Mouse (Mus musculus) layer of hippocampus, adult 2 months (tissue): ENCODE results near the gene Gm42372. TPM values are rescaled to one million over a fixed set of nuclear protein-coding genes. Genes with fewer than 3 reads are reported as not detected.
"Not testable (repeated sequence)": the region's sequence is repeated elsewhere in the genome, so short reads cannot be mapped to it uniquely, and the experiment has no call there.

Experiments
- DNase-seq, 2 experiments: peaks; one replicate each; pipeline ENCODE4 v3.0.0; 2022; ENCODE audit warnings: low spot score in 2 of 2
- H3K27ac ChIP-seq: fragments of 200-600 bp; 2 replicates; pipeline ENCODE4 v1.8.1; 2022
- H3K4me3 ChIP-seq: fragments of 200-600 bp; 2 replicates; pipeline ENCODE4 v1.8.1; 2022; ENCODE audit warnings: mild to moderate bottlenecking
- CTCF ChIP-seq: fragments of 200-600 bp; conservative IDR thresholded peaks from 2 replicates; pipeline ENCODE4 v1.8.1; 2022; ENCODE audit warnings: antibody characterized with exemption, mild to moderate bottlenecking, moderate library complexity
- total RNA-seq, 2 experiments: library from RNA; stranded (reverse); gene quantifications; 2 replicates each; pipeline ENCODE4 v1.2.3; 2021

Gene Gm42372
- total RNA-seq, 2 experiments from 2014 or later, result 52.3 to 55.5 TPM

DNA sequence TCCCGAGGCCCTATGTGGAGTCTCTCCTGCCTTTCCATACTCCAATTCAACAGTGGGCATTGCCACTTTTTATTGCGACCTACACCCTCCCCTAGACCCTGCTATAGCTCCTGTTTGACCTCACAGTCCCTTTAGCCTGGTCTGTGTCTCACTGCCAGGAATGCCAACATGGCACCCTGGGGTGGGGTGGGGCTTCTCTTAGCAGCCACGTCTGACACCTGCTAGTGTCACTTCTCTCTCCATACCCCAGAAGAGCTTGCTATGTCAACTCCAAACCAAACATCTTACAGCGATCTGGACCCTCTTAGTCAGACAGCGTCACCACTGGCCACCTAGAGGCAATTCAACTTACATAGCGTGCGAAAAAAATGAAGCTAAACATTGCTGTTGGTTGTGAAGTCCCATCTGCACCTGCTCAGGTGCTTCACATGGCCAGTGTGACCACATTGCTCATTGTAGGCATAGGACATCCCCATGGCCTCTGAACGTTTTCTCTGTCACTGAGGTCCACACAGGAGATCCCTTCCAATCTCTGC lies 33.9 kb upstream of the Gm42372 start:
- DNase-seq, result no peak
- Histone ChIP-seq H3K27ac (peak overlapping the region; percentile 98), H3K4me3 (peak overlapping the region; percentile 87; the same call in 1 of the 2 replicates)
- TF ChIP-seq CTCF, result peak; percentile 51

DNA sequence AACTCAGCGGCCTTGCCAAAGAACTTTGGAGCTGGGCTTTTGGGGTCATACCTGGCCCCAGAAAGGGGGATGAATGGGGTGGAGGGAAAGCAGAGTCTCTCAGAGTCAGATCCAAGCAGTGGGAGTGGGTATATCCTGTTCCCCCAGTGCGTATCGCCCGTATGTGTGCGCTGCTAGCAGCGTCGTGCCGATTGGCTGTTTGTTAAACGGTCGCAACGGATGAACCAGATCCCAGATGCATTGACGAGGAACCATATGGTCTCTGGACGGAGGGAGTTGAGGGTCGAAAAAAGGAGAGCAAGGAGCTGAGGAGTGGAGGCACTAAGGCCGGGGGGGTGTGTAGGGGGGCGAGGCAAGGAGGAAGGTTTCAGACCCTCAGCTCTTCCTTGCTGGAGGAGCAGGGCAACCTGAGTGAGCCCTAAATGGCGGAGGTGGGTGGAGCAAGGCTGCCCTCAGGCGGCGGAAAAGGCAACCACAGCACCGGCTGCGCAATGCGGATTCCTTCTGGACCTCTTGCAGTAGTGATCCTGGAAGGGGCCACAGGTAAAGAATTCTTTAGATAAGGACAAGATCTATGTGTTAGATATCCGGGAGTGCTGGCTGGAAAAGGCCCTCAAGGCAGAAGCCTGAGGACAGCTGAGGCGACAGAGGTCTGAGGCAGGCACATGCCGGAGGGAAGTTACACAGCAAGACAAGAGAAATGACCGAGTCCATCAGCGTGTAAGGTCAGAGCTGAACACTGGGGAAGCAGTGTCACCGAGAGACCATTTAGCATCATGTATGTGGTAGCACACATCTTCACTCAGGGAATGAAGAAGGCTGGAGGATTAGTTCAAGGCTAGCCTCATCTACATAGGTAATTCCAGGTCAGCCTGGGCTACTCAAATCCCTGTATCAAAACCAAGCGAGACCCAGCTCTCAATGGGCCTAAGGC lies 32.7 kb upstream of the Gm42372 start:
- peak; percentile 84 to 86 for DNase-seq
- TF ChIP-seq CTCF, result peak; percentile 94
- Histone ChIP-seq H3K4me3 (peak overlapping the region; percentile 41; the same call in 1 of the 2 replicates), H3K27ac (peak overlapping the region; percentile 98)

DNA sequence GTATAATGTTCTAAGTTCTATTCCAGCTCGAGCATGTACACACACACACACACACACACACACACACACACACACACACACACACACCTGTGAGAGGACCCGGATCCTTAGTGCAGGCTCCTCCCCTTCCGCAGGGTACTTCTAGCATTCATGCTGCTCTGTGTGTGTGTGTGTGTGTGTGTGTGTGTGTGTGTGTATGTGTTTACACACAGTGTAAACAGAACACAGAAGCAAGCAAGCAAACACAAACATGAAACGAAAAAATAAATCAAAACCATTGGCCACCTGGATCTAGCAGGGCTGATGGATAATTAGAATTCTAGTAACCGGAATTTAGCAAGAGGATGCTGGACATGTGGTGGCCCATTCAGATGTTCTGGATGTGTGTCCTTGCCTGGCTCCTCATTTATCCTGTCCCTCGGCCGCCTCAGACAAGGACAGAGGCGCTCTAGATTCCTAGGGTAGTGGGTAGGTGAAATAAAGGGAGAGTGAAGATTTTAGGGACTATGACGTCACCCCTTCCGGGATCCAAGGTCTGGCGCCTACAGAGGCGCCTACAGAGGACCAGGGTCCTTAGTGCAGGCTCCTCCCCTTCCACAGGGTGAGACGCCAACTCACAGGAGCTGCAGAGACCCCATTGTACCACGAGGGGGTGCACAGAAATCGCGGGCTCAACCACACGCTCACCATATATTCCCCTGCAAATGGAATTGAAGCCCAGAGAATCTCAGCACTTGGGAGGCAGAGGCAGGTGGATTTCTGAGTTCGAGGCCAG lies 31.8 kb upstream of the Gm42372 start:
- H3K4me3 ChIP-seq, result no peak overlapping the region
- peak overlapping the region; percentile 98 for H3K27ac ChIP-seq
- TF ChIP-seq CTCF, result peak; percentile 93
- DNase-seq, result peak; percentile 89 to 94

DNA sequence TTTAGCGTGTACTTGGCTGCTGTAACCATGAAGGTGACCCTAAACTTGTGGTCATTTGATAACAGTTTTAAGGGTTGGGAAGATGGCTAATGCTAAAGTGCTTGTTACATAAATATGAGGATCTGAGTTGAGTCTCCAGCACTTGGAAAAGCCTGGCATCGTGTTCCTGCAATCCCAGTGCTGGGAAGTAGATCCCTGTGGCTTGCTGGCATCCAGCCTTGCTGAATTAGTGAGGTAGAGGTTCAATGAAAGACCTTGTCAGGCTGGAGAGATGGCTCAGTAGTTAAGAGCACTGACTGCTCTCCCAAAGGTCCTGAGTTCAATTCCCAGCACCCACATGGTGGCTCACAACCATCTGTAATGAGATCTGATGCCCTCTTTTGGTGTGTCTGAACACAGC lies 29.1 kb upstream of the Gm42372 start:
- not testable (repeated sequence) for H3K4me3 ChIP-seq, DNase-seq, H3K27ac ChIP-seq

DNA sequence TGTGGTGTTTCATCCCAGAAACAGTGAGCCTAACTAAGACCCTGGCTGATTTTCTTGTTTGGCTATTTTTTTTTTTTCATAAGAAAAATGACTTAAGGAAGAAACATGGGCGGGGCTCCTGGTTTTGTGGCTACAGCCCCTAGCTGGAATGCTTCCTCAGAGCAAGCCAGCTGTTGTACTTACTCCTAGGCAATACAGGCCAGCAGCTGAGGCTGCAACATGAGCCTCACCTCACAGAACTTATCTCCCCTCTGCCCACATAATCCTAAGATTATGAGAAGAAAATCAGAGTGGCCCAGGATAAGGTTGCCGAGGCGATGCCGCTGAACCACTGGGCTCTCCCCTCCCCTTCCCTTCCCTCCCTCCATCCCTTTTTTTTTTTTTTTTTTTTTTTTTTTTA lies 27.2 kb upstream of the Gm42372 start:
- no peak for DNase-seq
- no peak for TF ChIP-seq CTCF
- H3K27ac ChIP-seq, result peak overlapping the region; percentile 99
- H3K4me3 ChIP-seq, result no peak overlapping the region

DNA sequence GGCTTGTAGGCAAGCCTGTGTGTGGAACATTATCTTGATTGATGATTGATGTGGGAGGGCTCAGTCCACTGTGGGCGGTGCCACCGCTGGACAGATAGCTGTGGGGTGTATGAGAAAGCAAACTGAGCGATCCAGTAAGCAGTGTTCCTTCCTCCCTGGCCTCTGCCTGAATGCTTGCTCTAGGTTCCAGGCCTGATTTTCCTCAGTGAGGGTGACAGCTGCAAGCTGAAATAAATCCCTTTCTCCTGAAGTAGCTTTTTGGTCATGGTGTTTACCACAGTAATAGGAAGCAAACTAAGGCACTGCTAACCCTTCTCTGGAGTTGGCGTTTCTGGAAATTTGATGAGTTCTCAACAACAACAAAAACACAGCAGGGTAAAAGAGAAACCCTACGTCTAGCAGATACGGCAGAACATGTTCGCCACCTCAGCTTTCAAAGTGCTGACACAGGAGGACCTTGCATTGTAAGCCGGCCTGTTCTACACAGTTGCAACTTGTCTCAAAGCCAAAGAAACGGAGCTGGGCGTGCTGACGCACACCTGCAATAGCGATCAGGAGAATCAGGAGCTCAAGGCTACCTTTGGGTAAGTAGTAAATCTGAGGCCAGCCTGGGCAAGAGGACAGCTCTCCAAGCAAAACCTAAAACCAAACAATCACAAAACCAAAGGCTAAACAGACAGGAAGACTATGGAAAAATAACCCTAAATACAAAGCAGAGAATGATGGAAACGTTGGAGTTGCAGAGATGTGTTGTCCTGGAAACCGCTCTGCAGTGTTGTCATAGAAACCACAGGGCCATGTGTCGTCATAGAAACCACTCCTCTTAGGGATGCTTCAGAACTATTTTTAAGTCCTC lies 26.2 kb upstream of the Gm42372 start:
- Histone ChIP-seq H3K27ac (peak overlapping the region; percentile 99), H3K4me3 (peak overlapping the region; percentile 14)
- no peak for TF ChIP-seq CTCF
- DNase-seq, result peak; percentile 65 to 85

DNA sequence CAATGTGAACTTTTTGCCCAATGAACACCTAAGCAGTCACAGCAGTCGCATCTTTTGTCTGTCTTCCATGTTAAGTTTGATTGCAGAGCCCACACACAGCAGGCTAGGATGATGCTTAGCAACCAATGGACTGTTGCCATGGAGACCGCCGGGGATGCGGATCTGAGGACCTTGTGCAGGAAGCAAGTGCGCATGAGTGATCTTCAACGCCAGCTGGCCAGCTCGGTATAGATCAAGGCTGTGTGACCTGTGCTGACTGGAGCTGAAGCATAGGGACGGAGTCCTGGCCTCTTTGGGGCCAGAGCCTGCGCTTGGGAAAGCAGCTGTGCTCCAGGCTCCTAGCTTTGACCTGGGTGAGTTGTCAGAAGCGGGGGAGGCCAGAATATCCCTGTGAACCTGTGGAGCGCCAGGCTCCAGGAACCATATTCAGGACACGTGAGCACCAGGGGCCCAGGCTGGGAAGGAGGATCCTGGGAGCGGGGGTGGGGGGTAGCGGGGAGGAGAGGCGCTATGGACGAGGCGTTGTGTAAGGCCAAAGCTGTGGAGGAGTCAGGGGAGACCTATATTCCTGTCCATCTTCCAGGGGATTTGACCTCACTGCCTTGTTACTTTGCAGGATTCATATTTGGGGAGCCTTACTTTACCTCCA lies 23.2 kb upstream of the Gm42372 start, which contains the start of gene Pnmal1:
Gene Pnmal1 (plus strand): TSS at position 141 of the 649 bp plus-strand sequence.
- DNase-seq, result peak; percentile 93 to 95
- Histone ChIP-seq H3K27ac (peak within 1 kb of the TSS; percentile 99), H3K4me3 (peak within 1 kb of the TSS; percentile 71)
- no peak for TF ChIP-seq CTCF

DNA sequence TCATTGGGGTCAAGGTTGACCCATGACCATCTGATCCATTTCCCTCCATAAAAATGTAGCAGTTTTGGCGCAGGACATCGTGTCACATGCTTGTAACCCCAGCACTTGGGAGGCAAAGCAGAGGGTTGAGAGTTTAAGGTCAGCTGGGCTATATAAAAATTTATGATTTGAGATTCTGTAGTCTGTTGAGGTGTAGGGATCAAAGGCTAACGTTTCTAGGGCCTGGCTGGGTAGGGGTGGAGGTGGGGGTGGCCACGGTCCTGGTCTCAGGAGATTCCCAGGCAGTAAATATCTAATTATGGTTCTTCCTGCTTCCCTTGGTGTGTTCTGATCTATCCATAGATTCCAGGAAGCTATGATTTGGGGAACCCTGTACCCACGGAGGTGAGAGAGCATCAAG lies 21.2 kb upstream of the Gm42372 start:
- no peak for DNase-seq
- Histone ChIP-seq H3K4me3 (peak overlapping the region; percentile 71; the same call in 1 of the 2 replicates), H3K27ac (peak overlapping the region; percentile 99; the same call in 1 of the 2 replicates)
- no peak for TF ChIP-seq CTCF

DNA sequence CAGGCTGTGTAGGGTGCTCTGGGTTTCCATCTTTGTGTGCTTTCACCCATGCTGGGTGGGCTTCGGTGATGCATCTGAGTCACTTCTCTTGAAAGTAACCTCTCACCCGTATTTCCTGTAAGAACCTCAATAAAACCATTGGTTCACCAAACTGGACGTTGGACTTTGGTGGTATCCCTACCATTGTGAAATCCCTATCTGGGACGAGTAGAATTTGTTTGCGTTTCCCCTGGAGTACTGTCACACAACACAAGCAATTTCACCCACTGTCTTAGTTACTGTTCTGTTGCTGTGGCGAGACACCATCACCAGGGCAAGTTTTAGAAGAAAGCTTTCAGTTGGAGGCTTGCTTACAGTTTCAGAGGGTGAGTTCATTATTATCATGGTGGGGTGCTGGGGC lies 14.5 kb upstream of the Gm42372 start:
- Histone ChIP-seq H3K4me3 (no peak overlapping the region), H3K27ac (no peak overlapping the region)
- TF ChIP-seq CTCF, result no peak
- DNase-seq, result no peak

DNA sequence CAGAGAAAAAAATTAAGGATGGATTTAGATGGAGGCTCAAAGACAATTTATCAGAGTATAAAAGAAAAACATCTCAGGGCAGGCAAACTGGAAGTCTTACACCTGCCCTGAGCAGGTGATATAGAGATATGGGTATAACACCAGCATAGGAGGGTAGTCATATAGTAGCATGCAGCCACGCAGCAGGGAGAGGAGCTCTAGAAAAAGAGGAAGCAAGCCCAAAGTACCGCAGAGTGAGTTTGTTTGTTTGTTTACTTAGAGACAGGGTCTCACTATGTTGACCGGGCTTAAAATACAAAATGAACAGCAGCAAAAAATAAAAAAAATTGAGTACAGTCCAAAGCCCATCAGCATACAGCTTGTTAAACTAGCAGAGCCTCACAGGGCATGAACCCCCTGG lies 11.7 kb upstream of the Gm42372 start:
- TF ChIP-seq CTCF, result no peak
- Histone ChIP-seq H3K27ac (no peak overlapping the region), H3K4me3 (no peak overlapping the region)
- DNase-seq, result no peak

DNA sequence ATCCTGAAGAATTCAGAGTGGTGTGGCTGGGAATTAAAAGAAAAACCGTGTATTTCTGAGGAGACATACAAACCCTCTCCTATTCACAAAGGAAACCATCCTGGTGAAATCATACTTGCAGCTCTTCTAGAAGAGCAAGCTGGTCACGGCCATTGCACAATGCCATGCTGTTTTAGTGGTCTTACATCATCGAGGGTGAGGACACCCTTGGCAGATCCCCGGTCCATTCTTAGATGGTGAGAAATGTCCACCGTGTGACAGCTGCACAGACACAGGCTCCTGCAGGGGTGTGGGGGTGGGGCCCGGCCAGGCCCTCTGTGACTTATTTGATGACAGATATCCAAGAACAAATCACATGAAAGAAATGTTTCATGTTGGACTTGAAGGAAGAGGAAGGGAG lies 8.9 kb upstream of the Gm42372 start:
- no peak for DNase-seq
- TF ChIP-seq CTCF, result no peak
- H3K27ac ChIP-seq, result peak overlapping the region; percentile 51
- H3K4me3 ChIP-seq, result no peak overlapping the region

DNA sequence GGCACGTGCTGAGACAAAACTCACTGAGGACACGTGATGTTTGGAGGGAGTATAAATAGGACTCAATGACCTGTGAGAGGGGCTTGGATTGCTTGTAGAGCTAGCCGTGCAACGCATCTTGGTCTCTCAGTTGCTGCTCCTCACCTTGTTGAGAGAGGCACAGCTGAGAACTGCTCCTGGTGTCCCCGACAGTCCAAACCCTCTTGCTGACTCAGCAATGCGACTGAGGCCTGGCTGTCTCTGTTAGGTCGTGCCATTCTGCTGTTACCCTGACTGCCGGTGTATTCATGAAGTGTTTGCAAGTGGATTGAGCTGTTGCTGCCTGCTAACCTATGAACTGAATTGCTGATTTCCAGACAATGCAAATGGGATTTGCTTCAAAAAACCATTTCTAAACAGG lies 6.6 kb upstream of the Gm42372 start:
- no peak for DNase-seq
- Histone ChIP-seq H3K4me3 (no peak overlapping the region), H3K27ac (no peak overlapping the region)
- no peak for TF ChIP-seq CTCF
